Mouse (Mus musculus): ENCODE measurements around the gene Poc1a.

DNA sequence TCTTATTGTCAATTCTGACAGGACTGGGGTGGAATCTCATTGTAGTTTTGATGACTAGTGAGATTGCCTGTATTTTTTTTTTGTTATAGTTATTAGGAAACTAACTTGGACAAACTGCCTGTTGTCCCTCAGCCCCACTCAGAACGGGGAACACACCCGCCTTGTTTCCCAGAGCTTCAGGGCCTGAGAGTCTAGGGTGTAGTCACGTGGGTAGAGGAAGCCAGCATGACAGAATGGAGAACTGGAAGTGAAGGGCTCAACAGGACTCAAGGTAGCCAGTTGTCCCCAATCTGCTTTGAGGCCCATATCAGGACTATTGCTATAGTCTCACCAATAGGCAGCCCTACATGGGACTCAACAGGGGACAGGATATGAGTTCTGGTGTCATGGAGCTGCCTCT lies 29.0 kb downstream of the Poc1a start:
- no peak for TF ChIP-seq EP300 (IDR thresholded peaks at IDR 0.05; ENCODE audit: low read depth)
- no peak for TF ChIP-seq CTCF (IDR thresholded peaks at IDR 0.05; ENCODE audit: low read depth)
